Mouse (Mus musculus): Measurements from ENCODE around the gene Jhy.

- TF ChIP-seq CTCF (IDR thresholded peaks at IDR 0.05; ENCODE audit: borderline replicate concordance, insufficient read depth, low read depth, low read length) (no peak), POLR2A (IDR thresholded peaks at IDR 0.05; ENCODE audit: borderline replicate concordance, insufficient read depth, low read length) (no peak)
Measured at GRCm38 (mm10) chr9:40874961-40875360, 89.0 kb downstream of the Jhy start.

Data from cerebellum, adult 2 months (tissue).